Mouse (Mus musculus) brain, embryonic 14.5 days (tissue): ENCODE results near the gene Ptrh2. TPM values are rescaled to one million over a fixed set of nuclear protein-coding genes. Genes with fewer than 3 reads are reported as not detected.
A peak's percentile ranks its signal among the peaks of the same experiment; 100 is the strongest.
"Not testable (repeated sequence)": the region's sequence is repeated elsewhere in the genome, so short reads cannot be mapped to it uniquely, and the experiment has no call there.

Experiments
- DNase-seq: peaks from one replicate; pipeline ENCODE4 v3.0.0-alpha.2; 2011; ENCODE audit warnings: low read depth
- CTCF ChIP-seq: fragments of 200-500 bp; IDR thresholded peaks from 2 replicates; pipeline ENCODE4 v1.5.1; 2012; ENCODE audit warnings: inconsistent platforms, mild to moderate bottlenecking, moderate library complexity, borderline replicate concordance; ENCODE audit not compliant: insufficient read depth, insufficient read length; ENCODE audit errors: extremely low read depth
- POLR2A ChIP-seq: fragments of 200-500 bp; IDR thresholded peaks from 2 replicates; pipeline ENCODE4 v1.6.1; 2012; ENCODE audit warnings: mild to moderate bottlenecking, inconsistent platforms, borderline replicate concordance; ENCODE audit not compliant: poor library complexity, insufficient read depth, insufficient read length, severe bottlenecking; ENCODE audit errors: extremely low read depth
- polyA plus RNA-seq: library from polyadenylated mRNA; depleted of rRNA; stranded (reverse); fragments of >200 nt; gene quantifications from 2 replicates; pipeline ENCODE4 v1.2.3, GENCODE M21; 2012

The Ptrh2 gene
- polyA plus RNA-seq, 1 experiment = 17.5 TPM

DNA sequence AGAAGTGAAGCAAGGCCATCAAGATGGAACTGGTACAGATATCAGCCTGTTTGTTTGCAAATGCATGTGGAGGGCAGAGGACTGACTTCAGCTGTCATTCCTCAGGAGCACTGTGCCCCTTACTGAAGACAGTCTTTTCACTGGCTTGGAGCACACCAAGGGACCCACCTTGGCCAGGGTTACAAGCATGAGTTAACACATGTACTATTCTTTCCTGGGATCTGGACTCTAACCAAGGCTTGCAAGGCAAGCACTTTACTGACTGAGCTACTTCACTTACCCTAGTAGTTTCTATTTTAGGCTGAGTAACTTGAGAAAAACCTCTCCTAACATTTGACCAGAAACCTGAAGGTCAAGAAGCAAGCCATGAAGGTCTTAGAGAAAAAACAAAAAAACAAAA lies 30.8 kb downstream of the Ptrh2 start:
- DNase-seq = no peak
- no peak for TF ChIP-seq CTCF
- TF ChIP-seq POLR2A = no peak

DNA sequence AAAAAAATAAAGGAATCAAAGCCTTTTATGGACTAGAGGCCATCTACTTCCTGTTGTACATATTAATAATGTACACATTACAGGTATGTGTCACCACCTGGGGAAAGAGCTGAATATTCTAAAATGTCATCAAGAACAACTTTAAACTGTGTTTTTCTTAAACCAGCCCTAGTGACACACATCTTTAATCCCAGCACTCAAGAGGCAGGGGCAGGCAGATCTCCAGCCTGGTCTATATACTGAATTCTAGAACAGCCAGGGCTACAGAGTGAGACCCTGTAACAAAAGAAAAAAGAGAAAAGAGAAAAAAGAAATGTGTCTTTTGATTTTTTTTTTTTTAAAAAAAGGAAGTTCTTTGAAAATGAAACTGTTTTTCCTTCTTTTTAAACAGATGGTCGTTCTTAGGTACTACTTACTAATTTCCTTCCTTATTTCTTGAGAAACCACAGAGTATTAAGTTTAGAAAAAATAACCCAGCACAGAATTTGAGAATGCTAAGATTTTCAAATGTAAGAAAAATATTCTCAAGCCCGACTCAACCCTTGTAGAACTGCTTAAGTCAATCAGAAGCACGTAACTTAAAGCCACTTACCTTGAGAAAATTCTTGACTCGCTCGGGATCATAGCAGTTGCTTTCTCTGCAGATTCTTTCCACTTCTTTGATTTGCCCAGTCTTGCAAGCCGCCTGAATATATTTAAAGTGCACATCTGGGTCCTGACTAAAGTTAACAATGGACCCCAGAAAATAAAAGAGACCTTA lies 33.7 kb downstream of the Ptrh2 start:
- TF ChIP-seq CTCF (no peak), POLR2A (no peak)
- DNase-seq = no peak

DNA sequence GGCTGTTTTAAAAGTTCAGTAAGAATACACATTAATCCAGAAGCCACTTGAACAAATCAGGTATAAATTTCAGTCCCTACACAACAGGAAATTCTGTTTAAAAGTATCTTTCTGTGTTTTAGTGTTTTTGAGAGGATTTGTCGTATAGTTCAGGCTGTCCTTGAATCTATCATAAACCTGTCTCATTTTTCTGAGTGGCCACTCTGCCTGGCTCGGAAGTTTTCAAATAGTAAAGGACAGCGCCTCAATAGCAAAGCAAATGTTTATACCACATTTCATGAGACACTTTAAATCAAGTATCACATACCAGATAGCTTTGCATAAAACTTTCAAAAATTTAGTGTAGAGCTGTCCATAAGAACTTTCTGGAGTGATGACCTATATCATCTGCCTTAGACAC lies 34.6 kb downstream of the Ptrh2 start:
- TF ChIP-seq CTCF (no peak), POLR2A (no peak)
- no peak for DNase-seq

DNA sequence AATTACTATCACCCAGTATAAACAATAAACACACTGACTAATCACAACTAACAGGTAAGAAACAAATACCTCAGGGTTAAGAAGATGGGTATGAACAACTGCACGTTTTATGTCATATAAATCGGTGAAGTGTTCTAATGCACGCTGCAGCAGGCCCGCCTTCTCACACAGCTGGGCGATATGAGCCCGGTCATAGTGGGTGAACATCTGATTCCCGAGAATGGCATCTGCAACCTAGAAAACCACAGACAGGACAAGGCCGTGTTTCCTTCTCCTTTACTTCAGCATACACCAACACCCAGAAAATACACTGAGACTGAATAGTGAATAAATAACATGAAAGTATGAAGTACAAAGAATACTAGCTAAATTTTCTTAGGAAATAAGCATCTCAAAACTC lies 35.6 kb downstream of the Ptrh2 start:
- no peak for TF ChIP-seq POLR2A
- no peak for TF ChIP-seq CTCF
- DNase-seq = no peak

DNA sequence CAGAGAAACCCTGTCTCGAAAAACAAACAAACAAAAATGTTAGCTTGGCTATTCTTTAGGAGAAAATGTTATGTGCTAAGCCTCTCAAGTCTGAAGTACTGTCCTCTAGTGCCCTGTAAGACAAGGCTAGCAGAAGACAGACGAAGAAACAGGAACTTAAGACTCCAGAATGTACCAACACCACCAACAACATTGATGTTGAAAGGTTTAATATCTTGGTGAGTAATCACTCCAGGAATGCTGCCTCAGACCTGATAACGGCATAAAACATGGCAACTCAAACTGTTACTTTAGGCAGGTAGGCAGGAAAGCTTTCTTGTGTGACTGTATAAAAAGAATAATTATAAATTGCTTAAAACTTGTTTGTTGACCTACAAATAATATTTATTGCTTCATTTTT lies 40.2 kb downstream of the Ptrh2 start:
- no peak for TF ChIP-seq POLR2A
- TF ChIP-seq CTCF = no peak
- DNase-seq = no peak

DNA sequence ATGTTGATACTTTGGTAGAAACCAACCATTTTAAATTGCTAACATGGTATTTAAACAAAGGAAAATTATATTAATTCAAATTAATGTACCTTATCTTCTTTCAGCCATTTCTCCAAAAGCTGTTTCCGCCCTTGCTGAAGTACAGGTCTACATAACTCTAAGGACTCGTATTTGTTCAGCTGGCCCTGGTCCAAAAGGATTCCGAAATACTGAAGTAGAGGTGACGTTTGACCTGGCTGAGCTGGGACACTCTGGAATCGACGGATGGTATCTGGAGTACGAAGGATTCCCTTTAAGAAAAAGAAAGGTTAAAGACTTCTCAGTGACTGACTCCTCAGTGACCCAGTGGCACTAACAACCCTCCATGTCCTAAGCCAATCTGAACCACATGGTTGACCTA lies 41.2 kb downstream of the Ptrh2 start:
- TF ChIP-seq POLR2A (no peak), CTCF (no peak)
- DNase-seq = no peak

DNA sequence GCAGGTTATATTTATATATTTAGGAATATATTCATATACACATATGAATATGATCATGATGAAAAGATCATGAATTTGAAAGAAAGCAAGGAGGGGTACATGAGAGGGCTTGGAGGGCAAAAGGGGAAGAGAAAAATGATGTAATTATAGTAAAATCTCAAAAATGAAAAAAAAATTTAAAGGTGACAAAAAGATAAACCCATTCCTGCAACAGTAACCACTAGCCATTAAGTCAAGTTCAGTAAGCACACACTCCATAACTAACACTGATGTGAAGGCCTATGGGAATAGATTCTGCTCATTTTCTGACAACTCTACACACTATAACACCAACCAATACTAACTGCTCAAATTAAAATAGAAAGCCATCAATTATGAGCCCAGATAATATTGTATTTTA lies 41.8 kb downstream of the Ptrh2 start:
- DNase-seq = no peak

DNA sequence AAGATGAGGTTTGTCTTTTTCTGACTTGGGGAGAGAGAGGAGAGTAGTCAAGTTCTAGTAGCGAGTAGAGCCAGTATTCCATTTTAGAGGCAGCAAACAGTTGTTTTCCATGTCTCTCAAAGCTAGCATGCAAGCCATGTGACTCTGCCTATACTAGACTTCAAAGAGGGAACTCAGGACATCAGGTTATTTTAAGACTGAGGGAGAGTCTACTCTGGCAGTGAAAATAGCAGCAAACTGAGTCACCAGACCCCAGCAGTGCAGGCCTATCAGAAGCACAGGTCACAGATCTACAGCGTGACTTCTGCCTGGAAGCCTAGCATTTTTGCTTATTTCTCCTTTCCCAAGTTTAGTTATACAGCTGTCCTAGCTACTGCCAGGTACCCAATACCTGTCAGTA lies 47.7 kb downstream of the Ptrh2 start:
- no peak for DNase-seq

More for the DNA sequence above, 41.8 kb downstream of the Ptrh2 start:
- no peak for TF ChIP-seq POLR2A
- TF ChIP-seq CTCF = no peak

DNA sequence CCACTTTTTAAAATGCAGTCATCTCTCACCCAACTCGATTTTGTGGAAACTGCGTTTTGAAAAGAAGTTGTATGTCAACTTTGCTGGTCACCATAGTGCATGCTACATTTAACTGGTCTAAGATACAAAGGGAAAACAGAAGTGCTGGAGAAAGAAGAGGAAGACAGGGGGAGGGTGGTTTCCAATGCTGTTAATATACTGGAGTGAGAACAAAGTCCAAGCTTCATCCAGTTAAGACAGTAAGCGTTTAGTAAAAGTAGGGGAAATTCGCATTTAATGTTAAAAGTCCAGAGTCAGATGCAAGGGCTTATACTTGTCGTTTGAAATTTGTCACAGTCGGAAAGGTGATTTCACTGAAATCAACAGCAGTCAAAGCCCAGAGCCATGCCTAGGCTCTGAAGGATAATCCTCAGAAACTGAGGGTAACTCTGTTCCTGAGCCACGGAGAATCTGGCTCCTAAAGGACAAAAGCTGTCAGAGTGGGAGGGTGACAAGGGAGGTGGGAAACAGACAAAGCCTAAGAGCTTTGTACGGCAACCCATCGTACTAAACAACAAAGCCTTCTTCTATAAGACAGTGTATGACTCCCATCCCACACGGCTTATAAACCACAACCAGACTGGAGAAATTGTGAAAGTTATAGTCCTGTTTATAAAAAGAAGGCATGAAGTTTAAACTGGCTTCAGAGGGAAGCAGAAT lies 50.6 kb downstream of the Ptrh2 start:
- peak; percentile 5 for DNase-seq
- no peak for TF ChIP-seq CTCF
- no peak for TF ChIP-seq POLR2A

More for the DNA sequence above, 47.7 kb downstream of the Ptrh2 start:
- no peak for TF ChIP-seq CTCF
- TF ChIP-seq POLR2A = no peak

DNA sequence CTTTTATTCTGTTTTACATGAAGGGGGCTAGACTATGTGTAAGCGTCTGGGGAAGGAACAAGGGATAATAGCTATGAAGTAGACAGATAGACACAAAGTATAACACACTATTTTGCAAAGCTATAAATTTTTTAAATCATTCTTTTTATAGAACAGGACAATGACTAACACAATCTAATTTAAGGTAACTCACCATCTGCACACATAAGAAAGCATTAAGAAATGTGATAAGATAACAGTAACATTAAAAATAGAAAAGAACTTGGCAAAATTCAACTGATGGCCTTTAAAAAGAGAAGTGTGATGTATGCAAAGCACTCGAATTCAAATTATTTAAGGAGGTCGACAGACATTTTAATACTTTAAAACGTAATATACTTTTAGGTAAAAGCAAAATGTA lies 51.2 kb downstream of the Ptrh2 start:
- no peak for DNase-seq
- no peak for TF ChIP-seq POLR2A
- TF ChIP-seq CTCF = no peak

DNA sequence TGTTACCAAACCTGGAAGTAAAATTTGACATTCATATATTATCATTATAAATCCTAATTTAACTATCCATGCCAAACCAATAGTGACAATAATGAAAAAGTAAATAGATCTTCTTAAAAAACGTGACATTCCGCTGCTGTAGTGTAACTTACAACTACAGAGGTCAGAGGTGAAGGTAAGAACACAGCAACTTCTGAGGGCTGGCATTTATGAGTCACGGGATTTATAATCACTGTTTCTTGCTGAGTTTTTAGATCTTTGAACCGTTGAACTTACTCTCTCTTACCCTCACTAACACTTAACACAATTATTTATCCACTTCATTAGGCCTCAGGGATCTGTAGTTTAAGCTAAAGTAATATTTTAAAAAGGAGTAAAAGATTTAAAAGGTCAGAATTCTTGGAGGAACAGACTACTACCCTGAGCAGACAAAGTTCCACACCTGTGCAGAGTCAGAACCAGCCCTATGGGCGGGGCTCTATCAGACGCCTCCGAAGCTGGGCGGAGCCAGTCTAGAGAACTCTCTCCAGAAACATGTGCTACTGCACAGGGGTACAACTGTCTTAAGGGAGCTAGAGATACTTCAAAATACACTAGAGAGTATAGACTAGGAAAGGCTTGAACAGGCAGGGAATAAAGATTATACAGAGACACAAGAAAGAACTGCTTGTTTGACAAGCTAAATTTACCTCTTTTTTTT lies 53.7 kb downstream of the Ptrh2 start:
- TF ChIP-seq POLR2A (no peak), CTCF (no peak)
- no peak for DNase-seq

DNA sequence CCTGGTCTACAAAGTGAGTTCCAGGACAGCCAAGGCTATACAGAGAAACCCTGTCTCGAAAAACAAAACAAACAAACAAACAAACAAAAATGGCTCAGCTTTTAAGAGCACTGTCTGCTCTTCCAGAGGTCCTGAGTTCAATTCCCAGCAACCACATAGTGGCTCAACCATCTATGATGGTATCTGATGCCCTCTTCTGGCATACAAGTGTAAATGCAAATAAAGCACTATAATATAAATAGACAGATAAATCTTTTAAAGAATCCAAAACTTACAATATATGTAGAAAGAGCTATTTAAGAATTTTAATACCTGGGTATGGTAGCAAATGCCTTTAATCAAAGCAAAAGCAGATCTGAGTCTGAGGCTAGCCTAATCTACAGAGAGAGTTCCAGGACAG lies 54.5 kb downstream of the Ptrh2 start:
- not testable (repeated sequence) for DNase-seq
